Mouse (Mus musculus) stomach, postnatal 0 days (tissue): Measurements from ENCODE around the gene Ascl1. TPM values are rescaled to one million over a fixed set of nuclear protein-coding genes. Genes with fewer than 3 reads are reported as not detected.
A peak's percentile ranks its signal among the peaks of the same experiment; 100 is the strongest.

Experiments used
- ATAC-seq: fragments of 200-750 bp; cut with Nextera tagmentation; 2 replicates; pipeline ENCODE4 v1.8.0; 2017; ENCODE audit not compliant: low FRiP score, low TSS enrichment
- DNase-seq: peaks from one replicate; pipeline ENCODE4 v3.0.0-alpha.2; 2016; ENCODE audit warnings: low spot score
- H3K27ac ChIP-seq: fragments of 300-500 bp; sonication (generic); replicated peaks from 2 replicates; pipeline ENCODE4 v1.5.1; 2014; ENCODE audit warnings: mild to moderate bottlenecking, control low read depth
- H3K27me3 ChIP-seq: fragments of 300-500 bp; sonication (generic); 2 replicates; pipeline ENCODE4 v1.6.1; 2014; ENCODE audit warnings: low read length; ENCODE audit not compliant: control insufficient read depth, insufficient read depth
- H3K36me3 ChIP-seq: fragments of 300-500 bp; sonication (generic); 2 replicates; pipeline ENCODE4 v1.6.1; 2014; ENCODE audit warnings: low read length, mixed read lengths; ENCODE audit not compliant: control insufficient read depth, insufficient read depth
- H3K4me1 ChIP-seq: fragments of 300-500 bp; sonication (generic); replicated peaks from 2 replicates; pipeline ENCODE4 v1.6.1; 2014; ENCODE audit warnings: antibody characterized with exemption; ENCODE audit not compliant: control insufficient read depth, insufficient read depth
- H3K4me2 ChIP-seq: fragments of 300-500 bp; sonication (generic); replicated peaks from 2 replicates; pipeline ENCODE4 v1.6.1; 2014; ENCODE audit warnings: low read depth, mild to moderate bottlenecking, control low read depth, moderate library complexity
- H3K4me3 ChIP-seq: fragments of 300-500 bp; sonication (generic); 2 replicates; pipeline ENCODE4 v1.5.1; 2014; ENCODE audit warnings: low read depth, low read length, control low read depth
- H3K9ac ChIP-seq: fragments of 300-500 bp; sonication (generic); 2 replicates; pipeline ENCODE4 v1.6.1; 2014; ENCODE audit warnings: mild to moderate bottlenecking, low read length, control low read depth, mixed read lengths
- H3K9me3 ChIP-seq: fragments of 300-500 bp; sonication (generic); 2 replicates; pipeline ENCODE4 v1.6.1; 2016; ENCODE audit warnings: low read length; ENCODE audit not compliant: control insufficient read depth
- CTCF ChIP-seq: IDR thresholded peaks from 2 replicates; pipeline ENCODE4 v1.5.1; 2016; ENCODE audit warnings: antibody characterized with exemption, low read depth, mild to moderate bottlenecking, moderate library complexity
- EP300 ChIP-seq: optimal IDR thresholded peaks from 2 replicates; pipeline ENCODE3; 2016; ENCODE audit warnings: antibody characterized with exemption
- WGBS: fragments of 180-500 bp; shearing (Covaris S2); extraction: QIAGEN DNeasy Blood & Tissue Kit; methylation state at CpG from one replicate; pipeline ENCODE4 v1.1.7; 2014; 5-methylcytosine and 5-hydroxymethylcytosine counted together
- polyA plus RNA-seq: library from polyadenylated mRNA; unstranded; fragments of >200 nt; fragmentation: Nextera tagmentation; extraction: Ambion mirVana; gene quantifications from 2 replicates; pipeline ENCODE4 v1.2.1, GENCODE M21; 2015

Gene Ascl1
- polyA plus RNA-seq, 1 experiment from 2014 or later, result 1.5 TPM

DNA sequence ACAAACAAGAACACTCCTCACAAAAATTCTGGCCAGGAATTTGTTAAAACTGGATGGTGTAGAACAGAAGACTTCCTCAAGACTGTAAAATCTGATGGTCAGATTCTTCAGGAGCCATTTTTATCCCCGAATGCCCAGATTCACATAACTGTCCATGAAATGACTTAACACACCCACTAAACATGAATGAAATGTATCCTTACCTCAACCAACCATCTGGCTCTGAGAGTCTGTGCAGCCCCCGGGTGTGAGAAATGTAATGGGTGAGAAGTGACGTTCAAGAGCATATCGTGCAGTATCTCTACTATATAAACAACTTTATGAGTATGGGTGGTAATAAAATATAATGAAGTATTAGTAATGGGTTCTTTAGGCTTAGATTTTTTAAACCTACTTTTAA, 15.1 kb upstream of the Ascl1 start:
- no peak overlapping the region for H3K9ac ChIP-seq
- ATAC-seq, result no peak
- H3K36me3 ChIP-seq, result no peaks in the 10 kb centered on the region
- H3K27ac ChIP-seq, result no peak overlapping the region
- no peaks in the 10 kb centered on the region for H3K9me3 ChIP-seq
- no peak overlapping the region for H3K4me3 ChIP-seq
- H3K4me1 ChIP-seq, result no peaks in the 10 kb centered on the region
- no peak overlapping the region for H3K4me2 ChIP-seq
- WGBS, result 82% methylated on average over 4 of the region's 4 CpGs
- TF ChIP-seq CTCF (no peak), EP300 (no peak)
- H3K27me3 ChIP-seq, result no peaks in the 10 kb centered on the region; the same call in 1 of the 2 replicates
- DNase-seq, result no peak

DNA sequence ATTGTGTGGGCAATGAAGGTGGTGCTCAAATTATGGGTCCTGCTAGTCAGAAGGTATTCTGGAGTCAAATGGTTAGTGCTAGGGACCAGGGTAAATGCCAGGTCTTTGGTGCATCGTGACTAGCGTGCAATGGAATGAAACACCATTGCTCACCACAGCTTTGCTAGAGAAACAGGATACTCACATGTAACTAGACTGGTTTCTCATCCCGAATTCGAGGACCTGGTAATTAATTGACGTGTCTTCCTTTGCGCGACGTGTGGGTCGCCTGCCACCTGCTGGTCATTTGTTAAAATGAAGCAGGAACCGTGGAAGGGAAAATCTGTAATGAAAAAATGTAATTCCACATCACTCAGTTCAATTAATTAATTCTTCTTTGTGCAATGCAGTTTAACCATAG, 10.5 kb upstream of the Ascl1 start:
- Histone ChIP-seq H3K4me2 (no peak overlapping the region), H3K9ac (no peak overlapping the region), H3K4me1 (no peaks in the 10 kb centered on the region), H3K9me3 (no peaks in the 10 kb centered on the region), H3K27me3 (peaks cover 11% of the 10 kb centered on the region), H3K27ac (no peak overlapping the region), H3K4me3 (no peak overlapping the region), H3K36me3 (no peaks in the 10 kb centered on the region)
- TF ChIP-seq CTCF, result peak; percentile 93
- no peak for TF ChIP-seq EP300
- ATAC-seq, result peak; percentile 26; the same call in 1 of the 2 replicates
- DNase-seq, result peak; percentile 53
- 2% methylated on average over 10 of the region's 10 CpGs for WGBS

DNA sequence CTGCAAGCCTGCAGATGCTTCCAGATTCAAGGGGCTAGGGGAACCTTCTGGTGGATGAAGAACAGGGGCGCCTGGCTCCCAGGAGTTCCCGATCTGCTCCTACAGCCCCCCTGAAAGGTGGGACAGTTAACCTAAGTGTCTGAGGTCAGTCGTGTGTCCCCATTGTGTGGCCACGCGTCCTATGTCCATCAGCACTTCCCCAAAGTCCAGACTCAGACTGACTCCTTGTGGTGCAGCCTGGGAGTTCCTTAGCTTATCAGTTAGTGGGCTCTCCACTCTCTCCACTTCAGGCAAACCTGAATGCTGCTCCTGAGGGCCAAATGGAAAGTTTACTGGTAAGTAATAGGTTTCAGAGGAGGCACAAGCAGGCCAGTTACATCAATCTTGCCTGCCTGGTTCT, 8.8 kb upstream of the Ascl1 start:
- Histone ChIP-seq H3K9me3 (no peaks in the 10 kb centered on the region), H3K36me3 (no peaks in the 10 kb centered on the region), H3K4me1 (no peaks in the 10 kb centered on the region), H3K27ac (no peak overlapping the region), H3K4me2 (no peak overlapping the region), H3K27me3 (peaks cover 15% of the 10 kb centered on the region), H3K9ac (no peak overlapping the region), H3K4me3 (no peak overlapping the region)
- WGBS, result 22% methylated on average over 5 of the region's 5 CpGs
- ATAC-seq, result no peak
- no peak for DNase-seq
- TF ChIP-seq CTCF, result peak; percentile 61
- TF ChIP-seq EP300, result no peak

DNA sequence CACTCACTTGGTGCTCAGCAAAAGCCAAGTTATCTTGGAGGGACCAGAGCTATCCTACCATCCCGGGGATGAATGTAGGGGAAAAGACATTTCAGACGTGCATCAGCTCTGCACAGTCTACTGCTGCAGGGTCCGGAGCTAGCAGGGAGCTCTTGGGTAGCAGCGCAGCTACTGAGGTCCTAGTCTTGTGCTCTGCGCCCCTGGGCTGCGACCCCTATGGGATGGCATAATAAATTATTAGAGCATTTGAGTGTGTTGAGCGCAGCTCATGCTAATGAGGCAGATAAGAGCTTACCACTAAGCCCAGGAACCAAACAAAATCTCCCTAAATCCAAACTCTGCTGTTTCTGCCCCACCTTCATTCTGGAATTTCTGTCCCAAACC, 8.2 kb upstream of the Ascl1 start:
- WGBS, result 16% methylated on average over 7 of the region's 7 CpGs
- Histone ChIP-seq H3K9me3 (no peaks in the 10 kb centered on the region), H3K4me2 (no peak overlapping the region), H3K4me3 (no peak overlapping the region), H3K9ac (no peak overlapping the region), H3K27ac (no peak overlapping the region), H3K27me3 (peaks cover 15% of the 10 kb centered on the region), H3K36me3 (no peaks in the 10 kb centered on the region), H3K4me1 (no peaks in the 10 kb centered on the region)
- no peak for DNase-seq
- TF ChIP-seq CTCF, result no peak
- no peak for TF ChIP-seq EP300
- no peak for ATAC-seq

DNA sequence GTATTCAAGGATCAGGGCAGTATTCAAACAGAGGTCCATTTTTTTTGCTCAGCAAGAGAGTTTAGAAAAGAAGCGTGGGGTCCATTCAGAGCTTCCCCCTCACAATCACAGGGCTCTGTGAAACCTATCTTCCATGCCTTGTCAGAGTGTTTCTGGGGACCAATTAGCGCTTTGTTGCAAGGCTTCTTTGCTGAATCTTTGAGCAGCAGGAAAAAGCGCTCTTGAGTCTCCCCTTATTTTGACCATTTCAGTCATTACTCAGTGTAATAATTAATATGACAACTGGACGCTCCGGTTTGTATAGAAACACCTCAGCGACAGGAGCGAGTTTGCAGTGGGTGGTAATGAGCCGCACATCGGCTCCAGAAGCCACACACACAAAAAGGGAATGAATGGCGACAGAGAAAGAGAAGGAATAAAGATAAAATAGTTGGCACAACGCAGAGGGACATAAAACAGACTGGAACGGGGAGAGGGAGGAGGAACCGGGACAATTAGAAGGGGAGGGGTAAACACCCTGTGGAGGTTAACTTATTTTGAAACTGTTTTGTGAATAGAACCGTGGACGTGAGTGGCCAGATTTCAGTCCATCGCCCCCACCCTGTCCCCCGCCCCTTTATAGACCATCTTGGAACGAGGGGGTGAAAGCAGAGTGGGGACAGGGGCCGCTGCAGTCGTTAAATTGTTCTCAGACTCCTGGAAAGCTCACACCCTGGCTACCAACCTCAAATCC, 7.6 kb upstream of the Ascl1 start:
- no peak overlapping the region for H3K27ac ChIP-seq
- H3K4me1 ChIP-seq, result no peaks in the 10 kb centered on the region
- TF ChIP-seq CTCF (no peak), EP300 (no peak)
- H3K36me3 ChIP-seq, result no peaks in the 10 kb centered on the region
- no peak overlapping the region for H3K4me3 ChIP-seq
- H3K4me2 ChIP-seq, result no peak overlapping the region
- peaks cover 15% of the 10 kb centered on the region for H3K27me3 ChIP-seq
- WGBS, result 17% methylated on average over 20 of the region's 20 CpGs
- no peaks in the 10 kb centered on the region for H3K9me3 ChIP-seq
- DNase-seq (no peak), ATAC-seq (no peak)
- H3K9ac ChIP-seq, result no peak overlapping the region

DNA sequence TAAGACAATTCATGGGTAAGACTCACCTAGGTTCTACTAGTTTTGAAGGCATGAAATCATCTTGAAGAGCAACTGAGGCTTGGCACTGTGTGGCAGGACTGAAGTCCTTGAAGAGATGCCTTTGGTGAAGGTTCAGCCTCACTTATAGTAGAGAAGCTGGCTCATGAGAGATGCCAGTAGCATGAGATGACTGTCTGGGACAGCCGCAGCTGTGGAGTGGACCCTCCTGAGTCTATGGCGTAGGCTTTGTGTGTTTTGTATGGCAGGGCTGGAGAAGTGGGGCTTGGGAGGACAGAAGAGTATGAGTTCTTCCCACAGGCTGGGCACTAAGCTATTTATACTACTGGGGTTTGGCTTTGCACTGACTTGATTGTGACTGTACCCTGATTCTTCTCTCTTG, 3.6 kb upstream of the Ascl1 start:
- no peak for TF ChIP-seq EP300
- no peak for TF ChIP-seq CTCF
- DNase-seq (no peak), ATAC-seq (no peak)
- H3K27me3 ChIP-seq, result peaks cover 31% of the 10 kb centered on the region
- no peak overlapping the region for H3K4me3 ChIP-seq
- no peak overlapping the region for H3K4me2 ChIP-seq
- no peaks in the 10 kb centered on the region for H3K9me3 ChIP-seq
- no peak overlapping the region for H3K27ac ChIP-seq
- H3K36me3 ChIP-seq, result no peaks in the 10 kb centered on the region
- 88% methylated on average over 2 of the region's 2 CpGs for WGBS
- no peak overlapping the region for H3K9ac ChIP-seq
- H3K4me1 ChIP-seq, result no peaks in the 10 kb centered on the region
